Mouse (Mus musculus) small intestine, adult 2 months (tissue): ENCODE measurements at regions not wholly inside any gene's neighbourhood (a gene's known extent, or its start where the extent isn't known, plus 50 kb on each side); places are given as distances from the start of the nearest gene placed in this dataset.

Experiments
- H3K27ac ChIP-seq: fragments of 200-500 bp; 2 replicates; pipeline ENCODE4 v1.5.1; 2012; ENCODE audit warnings: low read depth, low read length, control low read depth, inconsistent platforms; ENCODE audit not compliant: insufficient read depth
- H3K27me3 ChIP-seq: fragments of 200-500 bp; 2 replicates; pipeline ENCODE4 v1.6.1; 2012; ENCODE audit warnings: mild to moderate bottlenecking, moderate library complexity, low read length, inconsistent platforms; ENCODE audit not compliant: control insufficient read depth, insufficient read depth
- H3K36me3 ChIP-seq: fragments of 200-500 bp; 2 replicates; pipeline ENCODE4 v1.6.1; 2012; ENCODE audit warnings: mild to moderate bottlenecking, low read length, control low read depth, inconsistent platforms; ENCODE audit not compliant: control insufficient read depth, insufficient read depth
- H3K4me1 ChIP-seq: fragments of 200-500 bp; 2 replicates; pipeline ENCODE4 v1.6.1; 2012; ENCODE audit warnings: low read length, inconsistent platforms, mixed read lengths; ENCODE audit not compliant: control insufficient read depth, insufficient read depth, insufficient read length
- H3K4me3 ChIP-seq: fragments of 200-500 bp; 2 replicates; pipeline ENCODE4 v1.5.1; 2012; ENCODE audit warnings: low read depth, mild to moderate bottlenecking, control low read depth, inconsistent platforms, low read length, moderate library complexity
- CTCF ChIP-seq: fragments of 200-500 bp; IDR thresholded peaks from 2 replicates; pipeline ENCODE4 v1.5.1; 2012; ENCODE audit warnings: low read depth, mild to moderate bottlenecking, control low read depth, inconsistent platforms, low read length, moderate library complexity, mixed read lengths; ENCODE audit not compliant: insufficient replicate concordance, insufficient read length; ENCODE audit errors: extremely low read depth
- POLR2A ChIP-seq: fragments of 200-500 bp; IDR thresholded peaks from 2 replicates; pipeline ENCODE4 v1.6.1; 2012; ENCODE audit warnings: low read depth, mild to moderate bottlenecking, control low read depth, inconsistent platforms, low read length, moderate library complexity
- WGBS: fragments of 180-500 bp; shearing (Covaris S2); methylation state at CpG from one replicate; pipeline ENCODE4 v1.1.7; 2018; 5-methylcytosine and 5-hydroxymethylcytosine counted together

DNA sequence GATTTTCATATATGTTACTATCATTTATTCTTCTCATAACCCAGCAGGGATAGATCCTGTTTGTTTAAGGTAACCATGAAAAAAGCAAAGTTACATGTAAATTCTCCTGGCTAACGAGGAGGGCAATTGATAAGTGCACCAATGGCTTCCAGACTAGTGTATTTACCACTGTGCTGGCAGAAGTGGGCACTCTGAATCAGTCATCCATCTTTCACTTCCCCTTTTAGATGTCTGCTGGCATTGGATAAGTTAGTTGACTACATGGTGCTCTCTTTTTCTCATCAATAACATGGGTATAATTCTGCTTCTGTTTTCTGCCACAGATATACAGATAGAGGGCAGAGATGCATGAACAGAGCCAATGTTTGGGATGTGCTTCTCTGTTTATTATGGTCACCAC is 523.4 kb downstream of the Ebf1 start:
- no peak overlapping the region for H3K4me3 ChIP-seq
- H3K27me3 ChIP-seq: no peaks in the 10 kb centered on the region
- H3K36me3 ChIP-seq: no peaks in the 10 kb centered on the region
- no peak overlapping the region for H3K27ac ChIP-seq
- TF ChIP-seq CTCF (no peak), POLR2A (no peak)
- no peaks in the 10 kb centered on the region for H3K4me1 ChIP-seq
- WGBS: 45% methylated on average over 1 of the region's 1 CpGs

- TF ChIP-seq CTCF (no peak), POLR2A (no peak)
- WGBS: 81% methylated on average over 6 of the region's 6 CpGs
Measured at GRCm38 (mm10) chr11:45154070-45154469, 537.0 kb downstream of the Ebf1 start.

DNA sequence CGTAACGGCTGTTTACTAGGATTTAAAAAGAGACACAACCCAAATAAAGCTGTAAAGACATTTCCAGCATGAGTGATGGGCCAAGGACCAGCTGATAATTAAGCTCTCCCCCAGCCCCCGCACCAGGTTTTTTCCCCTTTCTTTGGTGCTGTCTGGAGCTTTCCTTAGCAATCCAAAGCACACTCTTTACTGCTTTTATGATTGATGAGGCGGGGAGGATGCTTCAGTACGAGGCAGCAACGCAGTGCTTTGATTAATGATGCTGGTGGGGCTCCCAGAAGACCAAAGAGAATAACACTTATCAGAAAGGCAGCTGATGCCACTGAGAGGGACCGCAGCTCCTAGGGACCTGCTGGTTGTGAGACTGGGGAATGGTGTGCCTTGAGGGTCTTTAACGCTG is 537.4 kb downstream of the Ebf1 start:
- Histone ChIP-seq H3K36me3 (no peaks in the 10 kb centered on the region), H3K4me3 (no peak overlapping the region), H3K27me3 (no peaks in the 10 kb centered on the region), H3K27ac (no peak overlapping the region), H3K4me1 (no peaks in the 10 kb centered on the region)
- 56% methylated on average over 8 of the region's 8 CpGs for WGBS
- TF ChIP-seq CTCF (no peak), POLR2A (no peak)

More at GRCm38 (mm10) chr11:45154070-45154469, 537.0 kb downstream of the Ebf1 start:
- Histone ChIP-seq H3K4me3 (no peak overlapping the region), H3K27me3 (no peaks in the 10 kb centered on the region), H3K4me1 (no peaks in the 10 kb centered on the region), H3K27ac (no peak overlapping the region), H3K36me3 (no peaks in the 10 kb centered on the region)

GRCm38 (mm10) chr11:45155782-45156181 is 538.7 kb downstream of the Ebf1 start:
- H3K27ac ChIP-seq: no peak overlapping the region
- WGBS: 81% methylated on average over 1 of the region's 1 CpGs
- TF ChIP-seq CTCF (no peak), POLR2A (no peak)
- H3K36me3 ChIP-seq: no peaks in the 10 kb centered on the region
- H3K4me3 ChIP-seq: no peak overlapping the region
- H3K4me1 ChIP-seq: no peaks in the 10 kb centered on the region
- H3K27me3 ChIP-seq: no peaks in the 10 kb centered on the region

GRCm38 (mm10) chr11:45158282-45158681 is 541.2 kb downstream of the Ebf1 start:
- H3K27me3 ChIP-seq: no peaks in the 10 kb centered on the region
- no peak overlapping the region for H3K27ac ChIP-seq
- no peaks in the 10 kb centered on the region for H3K4me1 ChIP-seq
- no peak overlapping the region for H3K4me3 ChIP-seq
- WGBS: 24% methylated on average over 2 of the region's 2 CpGs
- no peaks in the 10 kb centered on the region for H3K36me3 ChIP-seq
- TF ChIP-seq CTCF (no peak), POLR2A (no peak)

GRCm38 (mm10) chr11:45160871-45161270 is 543.8 kb downstream of the Ebf1 start:
- no peak overlapping the region for H3K4me3 ChIP-seq
- H3K27ac ChIP-seq: no peak overlapping the region
- H3K36me3 ChIP-seq: no peaks in the 10 kb centered on the region
- 76% methylated on average over 8 of the region's 8 CpGs for whole genome bisulfite sequencing
- TF ChIP-seq POLR2A (no peak), CTCF (no peak)
- no peaks in the 10 kb centered on the region for H3K27me3 ChIP-seq
- no peaks in the 10 kb centered on the region for H3K4me1 ChIP-seq

- no peaks in the 10 kb centered on the region for H3K36me3 ChIP-seq
- WGBS: 75% methylated on average over 2 of the region's 2 CpGs
- TF ChIP-seq CTCF: no peak
- TF ChIP-seq POLR2A: no peak
- no peaks in the 10 kb centered on the region for H3K27me3 ChIP-seq
- H3K27ac ChIP-seq: no peak overlapping the region
- no peaks in the 10 kb centered on the region for H3K4me1 ChIP-seq
- no peak overlapping the region for H3K4me3 ChIP-seq
Measured at GRCm38 (mm10) chr11:45173546-45173945, 556.4 kb downstream of the Ebf1 start.

- TF ChIP-seq POLR2A: no peak
- TF ChIP-seq CTCF: no peak
- Histone ChIP-seq H3K4me3 (no peak overlapping the region), H3K27ac (no peak overlapping the region), H3K27me3 (no peaks in the 10 kb centered on the region), H3K4me1 (no peaks in the 10 kb centered on the region), H3K36me3 (no peaks in the 10 kb centered on the region)
- WGBS: 78% methylated on average over 2 of the region's 2 CpGs
Measured at GRCm38 (mm10) chr11:45174071-45174470, 557.0 kb downstream of the Ebf1 start.
